8 mouse cellular contexts compared by ENCODE assay signal in genomic region chr10:91240856-91241610, GRCm38 (mm10). TPM values are rescaled to one million over a fixed set of nuclear protein-coding genes. Genes with fewer than 3 reads are reported as not detected.
A peak's percentile ranks its signal among the peaks of the same experiment; 100 is the strongest.
DNase-seq lines count a peak whose midpoint lies in the region; ATAC-seq and TF ChIP-seq lines count a peak whose summit lies in the region.

No protein-coding gene starts in this region.

- H3K4me1 ChIP-seq in embryonic facial prominence, embryonic 12.5 days: peaks cover 47% of the 10 kb centered on the region
- peaks cover 32% of the 10 kb centered on the region for H3K4me1 ChIP-seq in heart, postnatal 0 days (ENCODE audit: control insufficient read depth, insufficient read depth)
- H3K4me1 ChIP-seq in midbrain, postnatal 0 days (ENCODE audit: insufficient read depth, low read length): peaks cover 4% of the 10 kb centered on the region; the same call in 1 of the 2 replicates

- H3K9ac ChIP-seq in embryonic facial prominence, embryonic 12.5 days: no peak overlapping the region
- H3K9ac ChIP-seq in heart, postnatal 0 days (replicated peaks; ENCODE audit: low read depth, low read length): 0 out of 2 replicates have a peak overlapping the region, but pooled peaks have one; percentile 18
- no peak overlapping the region for H3K9ac ChIP-seq in midbrain, postnatal 0 days (replicated peaks; ENCODE audit: low read length, poor library complexity, severe bottlenecking)

- WGBS in embryonic facial prominence, embryonic 12.5 days: 15% methylated on average over 10 of the region's 10 CpGs
- 13% methylated on average over 10 of the region's 10 CpGs for WGBS in heart, postnatal 0 days
- 35% methylated on average over 10 of the region's 10 CpGs for WGBS in midbrain, postnatal 0 days

- H3K4me2 ChIP-seq in embryonic facial prominence, embryonic 12.5 days (replicated peaks): peak overlapping the region; percentile 30
- peak overlapping the region; percentile 50 for H3K4me2 ChIP-seq in heart, postnatal 0 days (ENCODE audit: low read depth, low read length)
- H3K4me2 ChIP-seq in midbrain, postnatal 0 days (ENCODE audit: low read depth, low read length, poor library complexity, severe bottlenecking): no peak overlapping the region

- ATAC-seq in embryonic facial prominence, embryonic 12.5 days (ENCODE audit: insufficient number of reproducible peaks, insufficient read depth, low FRiP score, low TSS enrichment): peak; percentile 87
- ATAC-seq in heart, postnatal 0 days (ENCODE audit: insufficient read depth, low read depth): peak; percentile 78
- no peak for ATAC-seq in midbrain, postnatal 0 days (ENCODE audit: low FRiP score)

- H3K27me3 ChIP-seq in embryonic facial prominence, embryonic 12.5 days: no peaks in the 10 kb centered on the region
- no peaks in the 10 kb centered on the region for H3K27me3 ChIP-seq in heart, postnatal 0 days (ENCODE audit: control insufficient read depth, insufficient read depth, low read length)
- no peaks in the 10 kb centered on the region for H3K27me3 ChIP-seq in midbrain, postnatal 0 days (ENCODE audit: insufficient read depth, low read length)

- no peaks in the 10 kb centered on the region for H3K36me3 ChIP-seq in embryonic facial prominence, embryonic 12.5 days
- no peaks in the 10 kb centered on the region for H3K36me3 ChIP-seq in heart, postnatal 0 days (replicated peaks; ENCODE audit: control insufficient read depth, insufficient read depth, low read length)
- no peaks in the 10 kb centered on the region for H3K36me3 ChIP-seq in midbrain, postnatal 0 days (ENCODE audit: insufficient read depth, low read length)

- TF ChIP-seq EP300 in heart, postnatal 0 days (IDR thresholded peaks at IDR 0.05; ENCODE audit: low read depth): peak; percentile 71

- peak; percentile 17 for DNase-seq in adrenal gland, adult 8-10 months
- DNase-seq in adrenal gland, postnatal 4 days (ENCODE audit: low spot score in 2 of 2): no peak
- DNase-seq in heart, postnatal 0 days (ENCODE audit: low spot score): peak; percentile 85
- peak; percentile 67 to 72 for DNase-seq in kidney, postnatal 36 days
- peak; percentile 38 for DNase-seq in midbrain, postnatal 0 days (ENCODE audit: low spot score)
- DNase-seq in layer of hippocampus, adult 2 months (ENCODE audit: low spot score in 2 of 2): no peak
- DNase-seq in cerebellum, adult 11-12 months: no peak

- no peak for TF ChIP-seq CTCF in heart, postnatal 0 days (IDR thresholded peaks at IDR 0.05; ENCODE audit: low read depth)
- TF ChIP-seq CTCF in midbrain, postnatal 0 days (IDR thresholded peaks at IDR 0.05): no peak
- TF ChIP-seq CTCF in layer of hippocampus, adult 2 months (conservative IDR thresholded peaks at IDR 0.05): no peak

- H3K9me3 ChIP-seq in embryonic facial prominence, embryonic 12.5 days: no peaks in the 10 kb centered on the region
- H3K9me3 ChIP-seq in heart, postnatal 0 days (replicated peaks; ENCODE audit: control insufficient read depth, low read length): no peaks in the 10 kb centered on the region
- no peaks in the 10 kb centered on the region for H3K9me3 ChIP-seq in midbrain, postnatal 0 days (ENCODE audit: low read length)

- H3K27ac ChIP-seq in embryonic facial prominence, embryonic 12.5 days: peak overlapping the region; percentile 89
- peak overlapping the region; percentile 92 for H3K27ac ChIP-seq in heart, postnatal 0 days (ENCODE audit: low read depth)
- H3K27ac ChIP-seq in midbrain, postnatal 0 days (ENCODE audit: low read depth, low read length): no peak overlapping the region
- H3K27ac ChIP-seq in layer of hippocampus, adult 2 months: no peak overlapping the region

- H3K4me3 ChIP-seq in embryonic facial prominence, embryonic 12.5 days: no peak overlapping the region
- H3K4me3 ChIP-seq in heart, postnatal 0 days (ENCODE audit: low read depth, low read length): no peak overlapping the region; the same call in 1 of the 2 replicates
- no peak overlapping the region for H3K4me3 ChIP-seq in midbrain, postnatal 0 days (ENCODE audit: low read depth, low read length)
- no peak overlapping the region for H3K4me3 ChIP-seq in layer of hippocampus, adult 2 months

RNA-seq across cellular contexts. Expression of gene Tmpo, which starts 59.9 kb away (rescaled TPM):
- total RNA-seq in adrenal gland, adult 8-10 months (2022): 100 to 1,000 TPM in 2 of 4 experiments, 10 to 100 TPM in 2; 81.5 to 150 (median 108) TPM
- total RNA-seq in adrenal gland, postnatal 4 days (2021): 100 to 1,000 TPM; 203 to 231 TPM
- polyA plus RNA-seq in embryonic facial prominence, embryonic 12.5 days (2016; fragmentation: Nextera tagmentation; extraction: Ambion mirVana): 366 and 400 TPM in 2 replicates
- total RNA-seq in heart, postnatal 0 days (2014; rRNA removed; ENCODE audit: low replicate concordance): 114 and 219 TPM in 2 replicates
- 61.6 and 62.8 TPM in 2 replicates for polyA plus RNA-seq in heart, postnatal 0 days (2015; fragmentation: Nextera tagmentation; extraction: Ambion mirVana)
- 102 and 116 TPM in 2 replicates for total RNA-seq in midbrain, postnatal 0 days (2014; rRNA removed)
- polyA plus RNA-seq in midbrain, postnatal 0 days (2015; fragmentation: Nextera tagmentation; extraction: Ambion mirVana): 44.6 and 54.8 TPM in 2 replicates
- 10 to 100 TPM; 37.5 to 39.7 TPM for total RNA-seq in layer of hippocampus, adult 2 months (2021)

Comparison
In these comparisons a context has a peak if more than half of its experiments do, and no peak if none do; other contexts are left out.
1. DNase-seq: peak in adrenal gland, adult 8-10 months (single experiment), heart, postnatal 0 days (single experiment), kidney, postnatal 36 days (2 of 2) and midbrain, postnatal 0 days (single experiment); none in adrenal gland, postnatal 4 days (0 of 2), layer of hippocampus, adult 2 months (0 of 2) and cerebellum, adult 11-12 months (single experiment).
2. H3K27ac ChIP-seq: peak in embryonic facial prominence, embryonic 12.5 days (single experiment) and heart, postnatal 0 days (single experiment); none in midbrain, postnatal 0 days (single experiment) and layer of hippocampus, adult 2 months (single experiment).